Mouse (Mus musculus): ENCODE results near the gene Chmp1a. TPM values are rescaled to one million over a fixed set of nuclear protein-coding genes. Genes with fewer than 3 reads are reported as not detected.
"Not testable (repeated sequence)": the region's sequence is repeated elsewhere in the genome, so short reads cannot be mapped to it uniquely, and the experiment has no call there.

Gene Chmp1a
- polyA plus RNA-seq, 1 experiment from 2014 or later: 136 TPM

GRCm38 (mm10) chr8:123224278-123225266 is 12.0 kb upstream of the Chmp1a start, which contains the start of gene Cdk10:
Gene Cdk10, plus strand, starts transcription at chr8:123224842.
- peaks cover 16% of the 10 kb centered on the region for H3K4me1 ChIP-seq
- peak; percentile 95 for DNase-seq (ENCODE audit: low spot score)
- no peaks in the 10 kb centered on the region for H3K9me3 ChIP-seq
- peak within 1 kb of the TSS; percentile 72 for H3K4me3 ChIP-seq
- H3K27ac ChIP-seq (replicated peaks): peak within 1 kb of the TSS; percentile 85
- no peaks in the 10 kb centered on the region for H3K27me3 ChIP-seq (replicated peaks; ENCODE audit: low read depth, poor library complexity, severe bottlenecking)
- H3K36me3 ChIP-seq (replicated peaks): peaks cover 33% of the 10 kb centered on the region
- WGBS: 4% methylated on average over 59 of the region's 59 CpGs

- Histone ChIP-seq H3K4me1 (peaks cover 16% of the 10 kb centered on the region), H3K9me3 (no peaks in the 10 kb centered on the region), H3K27me3 (replicated peaks; ENCODE audit: low read depth, poor library complexity, severe bottlenecking) (no peaks in the 10 kb centered on the region), H3K4me3 (no peak overlapping the region), H3K36me3 (replicated peaks) (no peaks in the 10 kb centered on the region), H3K27ac (replicated peaks) (no peak overlapping the region)
- WGBS: 96% methylated on average over 1 of the region's 1 CpGs
- DNase-seq (ENCODE audit: low spot score): no peak
Observed at GRCm38 (mm10) chr8:123220917-123221316, 8.4 kb upstream of the Chmp1a start.

GRCm38 (mm10) chr8:123215430-123215829 is 2.9 kb upstream of the Chmp1a start:
- no peak for DNase-seq (ENCODE audit: low spot score)
- 0 out of 2 replicates have a peak, but pooled peaks cover 1% of the 10 kb centered on the region for H3K36me3 ChIP-seq (replicated peaks)
- H3K4me1 ChIP-seq: peaks cover 30% of the 10 kb centered on the region
- no peaks in the 10 kb centered on the region for H3K9me3 ChIP-seq
- no peak overlapping the region for H3K27ac ChIP-seq (replicated peaks)
- H3K4me3 ChIP-seq: no peak overlapping the region
- 84% methylated on average over 3 of the region's 3 CpGs for WGBS
- no peaks in the 10 kb centered on the region; the same call in 1 of the 2 replicates for H3K27me3 ChIP-seq (replicated peaks; ENCODE audit: low read depth, poor library complexity, severe bottlenecking)

- H3K27ac ChIP-seq (replicated peaks): peak overlapping the region; percentile 90
- H3K27me3 ChIP-seq (replicated peaks; ENCODE audit: low read depth, poor library complexity, severe bottlenecking): no peaks in the 10 kb centered on the region; the same call in 1 of the 2 replicates
- peak overlapping the region; percentile 99 for H3K4me3 ChIP-seq
- no peaks in the 10 kb centered on the region for H3K9me3 ChIP-seq
- 25% methylated on average over 22 of the region's 22 CpGs for WGBS
- H3K36me3 ChIP-seq (replicated peaks): peaks cover 23% of the 10 kb centered on the region
- DNase-seq (ENCODE audit: low spot score): no peak
- peaks cover 30% of the 10 kb centered on the region for H3K4me1 ChIP-seq
Observed at GRCm38 (mm10) chr8:123213118-123213772, 682 bp upstream of the Chmp1a start.

GRCm38 (mm10) chr8:123211876-123212275 is 687 bp downstream of the Chmp1a start:
- Histone ChIP-seq H3K9me3 (no peaks in the 10 kb centered on the region), H3K27me3 (replicated peaks; ENCODE audit: low read depth, poor library complexity, severe bottlenecking) (no peaks in the 10 kb centered on the region; the same call in 1 of the 2 replicates), H3K36me3 (replicated peaks) (peaks cover 37% of the 10 kb centered on the region), H3K27ac (replicated peaks) (peak overlapping the region; percentile 90), H3K4me1 (peaks cover 30% of the 10 kb centered on the region), H3K4me3 (peak overlapping the region; percentile 99)
- 52% methylated on average over 10 of the region's 10 CpGs for WGBS
- no peak for DNase-seq (ENCODE audit: low spot score)

- no peaks in the 10 kb centered on the region for H3K4me1 ChIP-seq
- 89% methylated on average over 3 of the region's 3 CpGs for WGBS
- no peak for DNase-seq (ENCODE audit: low spot score)
- H3K27ac ChIP-seq (replicated peaks): no peak overlapping the region
- H3K4me3 ChIP-seq: no peak overlapping the region
- H3K36me3 ChIP-seq (replicated peaks): peaks cover 48% of the 10 kb centered on the region
- H3K9me3 ChIP-seq: no peaks in the 10 kb centered on the region
- H3K27me3 ChIP-seq (replicated peaks; ENCODE audit: low read depth, poor library complexity, severe bottlenecking): no peaks in the 10 kb centered on the region
Observed at GRCm38 (mm10) chr8:123203571-123203970, 9.0 kb downstream of the Chmp1a start.

- 36% methylated on average over 5 of the region's 5 CpGs for WGBS
Observed at GRCm38 (mm10) chr8:123202288-123202687, 10.3 kb downstream of the Chmp1a start.

GRCm38 (mm10) chr8:123199864-123200263 is 12.7 kb downstream of the Chmp1a start:
- Histone ChIP-seq H3K27me3 (replicated peaks; ENCODE audit: low read depth, poor library complexity, severe bottlenecking) (no peaks in the 10 kb centered on the region), H3K9me3 (no peaks in the 10 kb centered on the region), H3K4me1 (no peaks in the 10 kb centered on the region), H3K4me3 (no peak overlapping the region), H3K36me3 (replicated peaks) (peaks cover 14% of the 10 kb centered on the region), H3K27ac (replicated peaks) (no peak overlapping the region)
- 82% methylated on average over 14 of the region's 14 CpGs for WGBS
- DNase-seq (ENCODE audit: low spot score): no peak

More at GRCm38 (mm10) chr8:123202288-123202687, 10.3 kb downstream of the Chmp1a start:
- Histone ChIP-seq H3K36me3 (replicated peaks) (peaks cover 35% of the 10 kb centered on the region), H3K4me1 (no peaks in the 10 kb centered on the region), H3K4me3 (no peak overlapping the region), H3K27me3 (replicated peaks; ENCODE audit: low read depth, poor library complexity, severe bottlenecking) (no peaks in the 10 kb centered on the region), H3K27ac (replicated peaks) (peak overlapping the region; percentile 14; the same call in 1 of the 2 replicates), H3K9me3 (no peaks in the 10 kb centered on the region)
- DNase-seq (ENCODE audit: low spot score): peak; percentile 84

- DNase-seq (ENCODE audit: low spot score); H3K4me3 ChIP-seq; H3K9me3 ChIP-seq; H3K27me3 ChIP-seq (replicated peaks; ENCODE audit: low read depth, poor library complexity, severe bottlenecking); H3K36me3 ChIP-seq (replicated peaks); H3K4me1 ChIP-seq; H3K27ac ChIP-seq (replicated peaks): not testable (repeated sequence)
- WGBS: 79% methylated on average over 5 of the region's 5 CpGs
Observed at GRCm38 (mm10) chr8:123197016-123197415, 15.5 kb downstream of the Chmp1a start.

- Histone ChIP-seq H3K27ac (replicated peaks) (no peak overlapping the region), H3K27me3 (replicated peaks; ENCODE audit: low read depth, poor library complexity, severe bottlenecking) (no peaks in the 10 kb centered on the region), H3K9me3 (no peaks in the 10 kb centered on the region), H3K4me1 (peaks cover 11% of the 10 kb centered on the region), H3K36me3 (replicated peaks) (no peaks in the 10 kb centered on the region), H3K4me3 (no peak overlapping the region)
- 90% methylated on average over 9 of the region's 9 CpGs for WGBS
- no peak for DNase-seq (ENCODE audit: low spot score)
Observed at GRCm38 (mm10) chr8:123193771-123194170, 18.8 kb downstream of the Chmp1a start.

GRCm38 (mm10) chr8:123191908-123192307 is 20.7 kb downstream of the Chmp1a start:
- Histone ChIP-seq H3K36me3 (replicated peaks) (no peaks in the 10 kb centered on the region), H3K9me3 (no peaks in the 10 kb centered on the region), H3K27ac (replicated peaks) (no peak overlapping the region), H3K4me1 (peaks cover 30% of the 10 kb centered on the region), H3K27me3 (replicated peaks; ENCODE audit: low read depth, poor library complexity, severe bottlenecking) (0 out of 2 replicates have a peak, but pooled peaks cover 1% of the 10 kb centered on the region), H3K4me3 (no peak overlapping the region)
- WGBS: 64% methylated on average over 8 of the region's 8 CpGs
- DNase-seq (ENCODE audit: low spot score): no peak

- H3K4me3 ChIP-seq: peak overlapping the region; percentile 4; the same call in 1 of the 2 replicates
Observed at GRCm38 (mm10) chr8:123190678-123191077, 21.9 kb downstream of the Chmp1a start.

More at GRCm38 (mm10) chr8:123190678-123191077, 21.9 kb downstream of the Chmp1a start:
- Histone ChIP-seq H3K9me3 (no peaks in the 10 kb centered on the region), H3K27me3 (replicated peaks; ENCODE audit: low read depth, poor library complexity, severe bottlenecking) (0 out of 2 replicates have a peak, but pooled peaks cover 4% of the 10 kb centered on the region), H3K4me1 (peaks cover 42% of the 10 kb centered on the region), H3K27ac (replicated peaks) (0 out of 2 replicates have a peak overlapping the region, but pooled peaks have one; percentile 59), H3K36me3 (replicated peaks) (no peaks in the 10 kb centered on the region)
- peak; percentile 87 for DNase-seq (ENCODE audit: low spot score)
- WGBS: 3% methylated on average over 9 of the region's 9 CpGs

Measured in embryonic facial prominence, embryonic 10.5 days (tissue).